Mouse (Mus musculus) hematopoietic multipotent progenitor cell, adult 10-12 weeks (in vitro differentiated cells): ENCODE results near the gene Pigyl. TPM values are rescaled to one million over a fixed set of nuclear protein-coding genes. Genes with fewer than 3 reads are reported as not detected.

Source experiments
- polyA plus RNA-seq: library from polyadenylated mRNA; stranded (reverse); fragments of >175 nt; gene quantifications from 2 replicates; pipeline ENCODE4 v1.2.3, GENCODE M21; 2012; ENCODE audit warnings: low replicate concordance

Pigyl gene
- 34.8 and 51.2 TPM in 2 replicates for polyA plus RNA-seq

GRCm38 (mm10) chr9:22156497-22157245 is at the start of gene Pigyl:
Gene Pigyl, plus strand, starts transcription at chr9:22156846.

GRCm38 (mm10) chr9:22116740-22117426 is 39.8 kb upstream of the Pigyl start, which contains the start of gene Elof1:
Gene Elof1, minus strand, starts transcription at chr9:22117172.

GRCm38 (mm10) chr9:22135644-22136390 is 20.8 kb upstream of the Pigyl start, which contains the start of gene Acp5:
Gene Acp5, minus strand, starts transcription at chr9:22135711.

GRCm38 (mm10) chr9:22188025-22188611 is 31.5 kb downstream of the Pigyl start, which contains the start of gene Zfp872:
Gene Zfp872, plus strand, starts transcription at chr9:22188090.

Other genes with a start within 250 kb of the Pigyl start
- 10.7 and 28.7 TPM in 2 replicates for gene Rab3d, start 238.7 kb upstream of the Pigyl start, polyA plus RNA-seq
- gene Ccdc159, start 229.4 kb upstream of the Pigyl start, polyA plus RNA-seq, result not detected in 2 replicates
- 5.2 and 8.3 TPM in 2 replicates for gene Tmem205, start 229.3 kb upstream of the Pigyl start, polyA plus RNA-seq
- gene Plppr2, start 219.8 kb upstream of the Pigyl start, polyA plus RNA-seq, result 4.2 and 8.8 TPM in 2 replicates
- gene Swsap1, start 201.1 kb upstream of the Pigyl start, polyA plus RNA-seq, result 8.5 and 16.9 TPM in 2 replicates
- gene Epor, start 193.3 kb upstream of the Pigyl start, polyA plus RNA-seq, result 12.6 and 83.6 TPM in 2 replicates
- gene Rgl3, start 167.4 kb upstream of the Pigyl start, polyA plus RNA-seq, result 5.2 and 5.6 TPM in 2 replicates
- gene Ccdc151, start 154.2 kb upstream of the Pigyl start, polyA plus RNA-seq, result 0.12 TPM in 2 replicates
- gene Prkcsh, start 154.0 kb upstream of the Pigyl start, polyA plus RNA-seq, result 81.6 and 112 TPM in 2 replicates
- 0.15 TPM in 1 of 2 replicates, not detected in the other for gene Elavl3, start 104.8 kb upstream of the Pigyl start, polyA plus RNA-seq
- gene Gm49318, start 85.6 kb upstream of the Pigyl start, polyA plus RNA-seq, result not detected in 2 replicates
- 22.4 and 38.4 TPM in 2 replicates for gene Zfp653, start 85.5 kb upstream of the Pigyl start, polyA plus RNA-seq
- 13.3 and 22.4 TPM in 2 replicates for gene Ecsit, start 71.4 kb upstream of the Pigyl start, polyA plus RNA-seq
- gene Cnn1, start 57.6 kb upstream of the Pigyl start, polyA plus RNA-seq, result not detected in 2 replicates
- gene Elof1, start 39.7 kb upstream of the Pigyl start, polyA plus RNA-seq, result 13.2 and 67.9 TPM in 2 replicates
- 89.9 and 193 TPM in 2 replicates for gene Acp5, start 21.1 kb upstream of the Pigyl start, polyA plus RNA-seq
- gene Zfp872, start 31.2 kb downstream of the Pigyl start, polyA plus RNA-seq, result not detected in 2 replicates
- gene Zfp809, start 68.9 kb downstream of the Pigyl start, polyA plus RNA-seq, result 8.2 and 8.9 TPM in 2 replicates
- 0.11 and 0.25 TPM in 2 replicates for gene Zfp599, start 103.0 kb downstream of the Pigyl start, polyA plus RNA-seq
- 6.7 and 7.2 TPM in 2 replicates for gene Zfp810, start 150.8 kb downstream of the Pigyl start, polyA plus RNA-seq
- gene Anln, start 232.3 kb downstream of the Pigyl start, polyA plus RNA-seq, result 0.71 and 2.5 TPM in 2 replicates